Mouse (Mus musculus): Measurements from ENCODE around the gene Lcp2.

Lcp2 gene

GRCm38 (mm10) chr11:34040061-34040460, 6.7 kb upstream of the Lcp2 start:
- in situ Hi-C loops (cut with MboI, MseI), result loop anchor here (5.0 to 25.0 kb wide), 3 partner anchors 33 to 1328 kb away; no protein-coding TSS in a partner anchor

GRCm38 (mm10) chr11:34042808-34043207, 3.9 kb upstream of the Lcp2 start:
- in situ Hi-C loops (cut with MboI, MseI), result loop anchor here (5.0 to 25.0 kb wide), 3 partner anchors 36 to 1331 kb away; no protein-coding TSS in a partner anchor

- in situ Hi-C loops (cut with MboI, MseI), result loop anchor here in 1 of 2 experiments (5.0 to 25.0 kb wide), 4 partner anchors 40 to 1335 kb away; no protein-coding TSS in a partner anchor
Measured at GRCm38 (mm10) chr11:34047542-34047937, 820 bp downstream of the Lcp2 start.

- in situ Hi-C loops (cut with MboI, MseI), result loop anchor here in 1 of 2 experiments (5.0 to 25.0 kb wide), 4 partner anchors 41 to 1336 kb away; no protein-coding TSS in a partner anchor
Measured at GRCm38 (mm10) chr11:34048375-34049124, 1.8 kb downstream of the Lcp2 start.

DNA sequence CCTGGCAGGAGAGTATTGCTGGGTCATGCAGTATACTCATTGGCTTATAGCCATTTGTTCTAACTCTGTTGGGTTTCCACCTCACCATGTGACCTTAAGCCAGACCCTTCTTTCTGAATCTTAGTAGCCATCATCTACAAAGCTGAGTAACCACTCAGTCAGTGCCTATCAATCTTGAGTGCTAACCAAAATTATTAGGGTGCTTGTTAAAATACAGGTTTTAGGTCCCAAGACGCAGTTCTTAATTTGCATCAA, 2.3 kb downstream of the Lcp2 start:
- in situ Hi-C loops (cut with MboI, MseI), result loop anchor here in 1 of 2 experiments (5.0 to 25.0 kb wide), 4 partner anchors 42 to 1337 kb away; no protein-coding TSS in a partner anchor

DNA sequence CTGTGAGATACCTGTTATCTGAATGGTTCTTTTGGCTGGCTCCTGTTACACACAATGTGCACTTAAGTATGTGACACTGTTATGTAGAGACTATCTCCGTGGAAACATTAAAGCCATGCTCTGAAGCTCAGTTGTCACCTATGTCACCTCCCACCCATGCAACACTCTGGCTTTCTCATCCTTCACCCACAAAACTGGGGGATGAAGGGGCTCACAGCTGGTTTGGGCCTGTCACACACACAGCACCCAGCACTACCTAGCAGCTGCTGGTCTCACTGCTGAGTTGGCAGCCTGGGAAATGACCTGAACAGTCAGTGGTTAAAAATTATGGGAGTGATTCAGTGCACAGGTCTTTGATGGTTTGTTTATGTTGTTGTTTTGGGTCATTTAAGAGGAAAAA, 3.3 kb downstream of the Lcp2 start:
- in situ Hi-C loops (cut with MboI, MseI), result loop anchor here (25.0 kb wide), 2 partner anchors 888 to 1588 kb away; partner anchors contain the start of genes Npm1 (in 1 of the 2) and Ubtd2 (in 1 of the 2)

DNA sequence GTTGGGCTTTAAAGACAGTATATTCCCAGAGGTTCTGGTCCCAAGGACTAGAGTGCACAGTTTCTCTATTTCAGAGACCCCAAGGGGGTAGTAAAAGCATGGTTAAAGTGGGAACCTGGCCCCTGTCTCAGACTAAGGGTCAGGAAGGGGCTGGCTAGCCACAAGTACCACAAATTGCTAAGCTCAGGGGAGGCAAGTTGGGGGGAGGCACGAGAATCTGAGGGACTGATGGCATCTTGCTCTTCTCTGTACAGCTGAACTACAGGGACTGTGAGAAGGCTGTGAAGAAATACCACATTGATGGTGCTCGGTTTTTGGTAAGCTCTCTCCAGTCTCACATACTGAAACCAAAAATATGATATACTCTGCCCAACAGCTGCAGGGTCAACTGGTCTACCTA, 3.9 kb downstream of the Lcp2 start:
- in situ Hi-C loops (cut with MboI, MseI), result loop anchor here (25.0 kb wide), 2 partner anchors 888 to 1588 kb away; partner anchors contain the start of genes Npm1 (in 1 of the 2) and Ubtd2 (in 1 of the 2)

GRCm38 (mm10) chr11:34053031-34053818, 6.5 kb downstream of the Lcp2 start:
- in situ Hi-C loops (cut with MboI, MseI), result loop anchor here (25.0 kb wide), 2 partner anchors 891 to 1591 kb away; partner anchors contain the start of genes Npm1 (in 1 of the 2) and Ubtd2 (in 1 of the 2)

DNA sequence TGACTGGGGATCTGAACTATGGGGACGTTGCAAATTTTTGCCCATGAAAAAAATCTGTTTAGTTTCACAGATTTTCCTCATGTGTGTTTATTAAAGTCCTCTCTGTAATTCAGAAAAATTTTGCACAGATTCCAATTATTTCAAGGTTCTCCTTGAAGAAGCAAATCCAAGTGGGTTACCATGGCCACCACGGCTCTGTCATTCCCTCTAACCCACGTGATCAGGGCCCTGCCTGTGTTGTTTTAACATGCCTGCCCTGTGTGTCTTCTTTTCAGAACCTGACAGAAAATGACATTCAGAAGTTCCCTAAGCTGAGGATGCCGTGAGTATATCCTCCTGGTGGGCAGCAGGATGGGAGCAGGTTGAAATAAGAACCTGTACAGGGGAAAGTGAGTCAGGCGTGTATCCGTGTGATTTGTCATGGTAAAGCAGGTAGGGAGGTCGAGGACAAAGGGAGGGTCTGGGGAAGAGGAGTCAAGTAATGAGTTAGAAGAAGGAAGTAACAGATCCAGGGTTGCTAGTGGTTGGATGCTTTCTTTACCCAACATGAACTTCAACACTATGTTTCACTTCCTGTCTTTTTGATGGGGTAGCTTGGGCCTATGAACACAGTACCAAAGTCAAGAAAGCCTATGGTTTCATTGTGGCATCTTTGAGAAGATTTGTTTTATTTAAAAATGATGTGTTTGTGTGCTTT, 7.5 kb downstream of the Lcp2 start:
- in situ Hi-C loops (cut with MboI, MseI), result loop anchor here (25.0 kb wide), 2 partner anchors 892 to 1592 kb away; partner anchors contain the start of genes Npm1 (in 1 of the 2) and Ubtd2 (in 1 of the 2)

DNA sequence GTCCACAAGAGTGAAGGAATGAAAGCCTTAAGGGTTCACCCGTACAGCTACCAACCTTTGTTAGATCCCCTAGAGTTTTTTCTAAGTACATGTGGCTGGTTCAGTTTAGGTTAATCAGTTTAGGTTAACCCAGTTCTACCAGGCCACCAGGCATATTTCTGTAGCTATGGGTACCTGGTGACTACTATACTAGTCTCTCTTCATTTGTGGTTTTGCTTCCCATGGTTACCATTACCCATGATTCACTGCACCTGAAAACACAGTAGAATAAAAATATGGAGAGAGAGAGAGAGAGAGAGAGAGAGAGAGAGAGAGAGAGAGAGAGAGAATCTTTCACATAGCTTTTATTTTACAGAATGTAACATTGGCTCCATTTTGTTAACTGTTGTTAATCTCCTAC, 10.0 kb downstream of the Lcp2 start:
- in situ Hi-C loops (cut with MboI, MseI), result loop anchor here (25.0 kb wide), 2 partner anchors 894 to 1594 kb away; partner anchors contain the start of genes Npm1 (in 1 of the 2) and Ubtd2 (in 1 of the 2)

- in situ Hi-C loops (cut with MboI, MseI), result loop anchor here (25.0 kb wide), 2 partner anchors 896 to 1596 kb away; partner anchors contain the start of genes Npm1 (in 1 of the 2) and Ubtd2 (in 1 of the 2)
Measured at GRCm38 (mm10) chr11:34058332-34058731, 11.6 kb downstream of the Lcp2 start.

DNA sequence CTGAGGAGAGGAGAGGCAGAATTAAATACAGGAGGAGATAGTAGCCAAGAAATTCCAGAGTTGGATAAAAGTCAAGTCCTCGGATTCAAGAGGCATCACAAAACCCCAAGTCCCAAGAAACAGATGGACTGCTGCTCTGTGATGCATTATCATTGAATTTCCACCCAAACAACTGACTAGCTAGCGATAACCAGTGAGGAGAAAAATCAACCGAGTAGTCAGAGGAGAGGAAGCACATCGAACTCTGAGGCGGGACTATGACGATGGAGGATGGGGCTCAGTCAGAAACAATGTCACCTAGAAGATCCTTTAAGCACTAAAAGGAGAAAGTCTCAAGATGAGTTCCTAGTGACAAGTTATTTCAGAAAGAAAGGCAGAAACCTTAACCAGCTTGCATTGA, 12.2 kb downstream of the Lcp2 start:
- in situ Hi-C loops (cut with MboI, MseI), result loop anchor here (25.0 kb wide), 2 partner anchors 897 to 1597 kb away; partner anchors contain the start of genes Npm1 (in 1 of the 2) and Ubtd2 (in 1 of the 2)

GRCm38 (mm10) chr11:34061740-34062139, 15.0 kb downstream of the Lcp2 start:
- in situ Hi-C loops (cut with MboI, MseI), result loop anchor here (10.0 to 25.0 kb wide), 3 partner anchors 117 to 1599 kb away; partner anchors contain the start of genes Npm1 (in 1 of the 2) and Ubtd2 (in 1 of the 2)

DNA sequence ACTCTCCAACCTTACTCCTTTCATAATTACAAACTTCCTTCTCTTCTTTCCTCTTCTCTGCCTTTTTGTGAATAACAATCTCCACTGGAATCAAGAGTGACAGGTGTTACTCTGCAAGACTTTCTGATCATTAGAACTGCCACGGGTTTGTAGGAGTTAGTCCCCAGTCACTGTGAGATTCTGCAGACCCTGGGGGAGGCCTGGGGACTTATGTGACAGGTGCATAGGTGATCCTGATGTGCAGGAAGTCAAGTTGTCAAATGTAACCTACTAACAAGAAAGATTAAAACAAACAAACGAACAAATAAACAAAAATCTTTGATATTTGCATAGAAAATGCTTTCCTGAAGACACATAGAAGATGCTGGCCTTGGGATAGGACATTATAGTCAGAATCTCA, 16.5 kb downstream of the Lcp2 start:
- in situ Hi-C loops (cut with MboI, MseI), result loop anchor here (10.0 to 25.0 kb wide), 3 partner anchors 118 to 1601 kb away; partner anchors contain the start of genes Npm1 (in 1 of the 2) and Ubtd2 (in 1 of the 2)

GRCm38 (mm10) chr11:34063702-34064485, 17.2 kb downstream of the Lcp2 start:
- in situ Hi-C loops (cut with MboI, MseI), result loop anchor here (10.0 to 25.0 kb wide), 3 partner anchors 119 to 1602 kb away; partner anchors contain the start of genes Npm1 (in 1 of the 2) and Ubtd2 (in 1 of the 2)

DNA sequence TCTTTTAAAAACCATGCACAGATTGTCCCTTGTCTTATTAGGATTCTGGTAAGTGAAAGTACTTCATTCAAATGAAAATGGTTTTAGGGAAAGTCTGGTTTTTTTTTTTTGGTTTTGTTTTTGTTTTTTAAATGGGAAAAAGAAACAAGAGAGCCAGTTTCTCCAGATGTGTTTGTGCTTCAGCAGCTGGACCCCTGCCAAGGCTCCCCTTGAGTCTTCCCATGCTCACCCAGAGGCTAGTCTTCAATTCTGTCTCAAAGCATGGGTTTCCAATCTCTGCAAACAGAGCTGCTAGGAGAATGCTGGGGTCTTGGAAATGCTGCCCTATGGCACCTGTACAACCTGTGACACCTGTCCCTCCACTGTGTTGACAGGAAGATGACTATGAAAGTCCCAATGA, 23.9 kb downstream of the Lcp2 start:
- in situ Hi-C loops (cut with MboI, MseI), result loop anchor here (5.0 to 25.0 kb wide), 4 partner anchors 63 to 1608 kb away; partner anchors contain the start of genes Npm1 (in 1 of the 2) and Ubtd2 (in 1 of the 2)

DNA sequence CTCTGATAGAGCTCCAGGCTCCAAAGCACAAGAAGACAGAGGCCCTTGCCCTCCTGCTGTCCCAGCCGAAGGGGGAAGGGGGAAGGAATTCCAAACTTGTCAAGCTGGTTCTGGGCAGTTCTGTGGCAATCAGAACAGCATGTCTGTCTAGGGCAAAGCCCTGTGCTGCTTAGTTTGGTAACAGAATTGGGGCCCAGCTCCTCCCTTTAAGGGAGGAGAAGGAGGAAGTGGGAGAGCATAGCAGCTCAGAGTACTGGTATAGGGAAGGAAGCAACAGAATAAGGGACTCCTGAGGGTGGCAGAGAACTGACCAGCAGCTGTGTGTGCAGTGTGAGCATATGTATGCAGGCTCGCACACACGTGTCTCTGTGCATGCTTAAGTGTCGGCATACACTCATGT, 25.6 kb downstream of the Lcp2 start:
- in situ Hi-C loops (cut with MboI, MseI), result loop anchor here (5.0 to 25.0 kb wide), 4 partner anchors 65 to 1610 kb away; partner anchors contain the start of genes Npm1 (in 1 of the 2) and Ubtd2 (in 1 of the 2)

DNA sequence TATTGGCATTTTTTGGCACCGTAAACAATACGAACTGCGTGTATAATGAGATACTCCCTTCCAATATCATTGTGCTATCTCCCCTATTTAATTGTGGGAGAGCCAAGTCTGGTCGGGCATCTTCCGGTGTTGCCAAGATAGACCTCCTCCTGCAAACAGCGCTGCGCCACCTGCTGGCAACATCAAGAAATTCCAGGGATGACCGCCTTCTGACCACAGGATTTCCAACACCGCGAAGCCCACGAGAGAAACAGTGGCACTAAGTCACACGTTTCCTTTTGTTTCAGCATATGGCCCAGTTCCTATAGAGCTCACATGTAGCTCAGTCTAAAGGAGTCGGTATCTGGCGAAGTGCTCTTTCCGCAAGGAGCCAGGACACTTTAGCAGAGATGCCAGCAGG, 27.1 kb downstream of the Lcp2 start:
- in situ Hi-C loops (cut with MboI, MseI), result loop anchor here (5.0 to 25.0 kb wide), 4 partner anchors 66 to 1611 kb away; partner anchors contain the start of genes Npm1 (in 1 of the 2) and Ubtd2 (in 1 of the 2)

DNA sequence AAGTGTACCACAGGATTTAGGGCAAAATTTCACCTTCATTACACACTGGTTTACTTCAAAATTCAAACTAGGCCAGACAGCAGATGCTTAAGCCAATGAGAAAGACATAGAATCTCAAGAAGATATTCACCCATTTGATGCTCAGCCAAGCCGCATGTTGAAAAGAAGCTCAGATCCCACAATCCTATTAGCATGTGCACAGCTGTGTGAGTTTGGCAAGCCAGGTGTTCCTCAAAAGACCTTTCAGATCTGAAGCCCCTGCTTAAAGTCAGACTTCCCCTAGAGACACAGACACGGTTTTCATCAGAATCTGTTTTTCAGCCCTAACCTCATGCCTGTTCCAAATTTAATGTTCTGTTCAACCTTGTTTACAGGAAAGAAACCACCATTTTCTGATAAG, 31.1 kb downstream of the Lcp2 start:
- in situ Hi-C loops (cut with MboI, MseI), result no loop called here
